Mouse (Mus musculus) mouse trophoblast stem cell (cell line): ENCODE results near the gene Neb.

Experiments used
- in situ Hi-C, 2 experiments: fragments of 300-500 bp; cut with MseI, MboI; formaldehyde crosslinking; loops; 2 replicates in 1 of 2; 3 replicates in 1 of 2; pipeline ENCODE4 v1.15.1; 2025

Neb gene

DNA sequence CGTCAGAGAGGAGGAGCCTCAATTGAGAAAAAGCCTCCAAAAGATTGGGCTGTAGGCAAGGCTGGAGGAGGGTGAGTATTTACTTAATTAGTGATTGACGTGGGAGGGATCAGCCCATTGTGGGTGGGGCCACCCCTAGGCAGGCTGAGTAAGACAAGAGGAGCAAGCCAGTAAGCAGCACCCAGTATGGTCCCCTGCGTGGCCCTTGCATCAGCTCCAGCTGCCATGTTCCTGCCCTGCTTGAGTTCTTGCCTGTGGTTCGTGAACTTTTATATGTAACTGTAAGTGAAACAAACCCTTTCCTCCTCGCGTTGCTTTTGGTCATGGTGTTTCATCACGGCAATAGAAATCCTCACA is at the start of gene Neb:
TSS of gene Neb (minus strand) at position 27 of the 357 bp plus-strand sequence.
- in situ Hi-C loops = no loop called here

DNA sequence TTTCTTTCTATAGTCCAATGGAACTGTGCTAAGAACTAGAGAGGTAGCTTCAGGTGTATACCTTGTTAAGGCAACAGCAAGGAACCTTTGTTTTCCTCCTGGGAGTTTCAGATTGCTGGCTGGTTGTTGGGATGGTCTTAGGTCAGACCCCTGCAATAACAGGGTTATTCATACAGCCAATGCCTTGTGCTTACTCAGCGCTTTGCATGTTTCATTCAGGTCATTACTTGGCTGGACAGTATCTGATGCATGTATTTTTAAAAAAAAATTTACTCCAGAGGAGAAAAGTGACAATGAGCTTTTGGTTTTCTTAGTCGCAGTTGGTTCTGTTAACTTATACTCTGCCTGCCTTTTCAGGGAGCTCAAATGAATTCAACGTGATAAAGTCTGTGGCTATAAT is 49.1 kb upstream of the Neb start:
- in situ Hi-C loops = no loop called here

DNA sequence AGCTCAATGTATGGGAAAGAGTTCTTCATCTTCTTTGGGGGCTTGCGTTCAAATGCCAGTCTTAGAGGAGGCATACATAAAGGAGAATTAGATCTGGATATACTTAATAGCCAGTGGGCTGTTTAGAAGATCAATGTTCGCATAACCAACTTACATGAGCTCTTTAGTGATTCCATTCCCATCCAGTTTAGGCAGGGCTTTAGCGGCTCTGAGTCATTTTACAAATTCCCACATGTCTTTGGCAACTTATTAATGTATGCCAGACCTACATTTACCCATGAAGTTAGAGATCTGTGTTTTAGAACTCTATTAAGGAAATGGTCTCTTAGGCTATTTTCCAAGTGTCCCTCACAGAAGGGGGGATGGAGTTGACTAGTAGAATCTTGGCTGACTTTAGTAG is 47.8 kb upstream of the Neb start:
- in situ Hi-C loops = no loop called here

- in situ Hi-C loops = no loop called here
Observed at GRCm38 (mm10) chr2:52425523-52425795, 47.2 kb upstream of the Neb start.

DNA sequence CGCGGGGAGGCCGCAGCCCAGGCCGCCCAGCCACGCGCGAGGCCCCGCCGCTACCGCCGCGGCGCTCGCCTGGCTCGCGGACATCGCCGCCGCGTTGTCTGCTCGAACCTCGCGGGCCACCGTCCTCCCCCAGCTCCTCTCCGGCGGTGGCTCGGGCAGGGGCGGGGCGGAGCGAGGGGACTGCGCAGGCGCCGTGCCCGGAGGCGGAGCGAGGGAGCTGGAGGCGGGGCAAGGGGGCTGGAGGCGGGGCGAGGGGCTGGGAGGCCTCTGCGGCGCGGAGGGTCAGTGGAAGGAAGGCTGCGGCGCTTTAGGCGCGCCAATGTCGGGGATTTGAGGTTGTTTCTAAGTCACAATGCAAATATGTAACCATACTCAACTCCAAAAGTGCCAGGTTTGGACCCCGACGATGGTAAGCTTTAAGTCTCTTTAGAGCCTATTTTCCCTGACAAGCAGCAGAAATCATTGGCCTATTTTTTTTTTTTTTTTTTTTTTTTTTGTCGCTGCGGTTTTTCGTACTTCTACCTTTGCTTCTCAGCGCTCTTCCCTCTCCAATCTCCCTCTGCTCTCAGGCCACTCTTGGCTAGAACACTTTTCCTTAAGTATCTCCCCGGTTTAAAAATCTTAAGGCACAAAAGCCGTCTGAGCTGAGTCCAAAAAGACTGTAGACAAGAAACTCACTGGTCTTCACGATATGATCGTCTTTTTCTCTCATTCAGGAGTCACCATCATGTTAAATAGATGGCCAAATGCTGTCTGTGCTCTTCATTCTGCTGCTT is 46.7 kb upstream of the Neb start, which contains the start of gene Arl5a:
TSS of gene Arl5a (minus strand) at position 155 of the 776 bp plus-strand sequence.
- in situ Hi-C loops = no loop called here

GRCm38 (mm10) chr2:52424248-52424728 is 46.0 kb upstream of the Neb start:
- in situ Hi-C loops = no loop called here

- in situ Hi-C loops = no loop called here
Observed at GRCm38 (mm10) chr2:52423611-52424247, 45.5 kb upstream of the Neb start.

DNA sequence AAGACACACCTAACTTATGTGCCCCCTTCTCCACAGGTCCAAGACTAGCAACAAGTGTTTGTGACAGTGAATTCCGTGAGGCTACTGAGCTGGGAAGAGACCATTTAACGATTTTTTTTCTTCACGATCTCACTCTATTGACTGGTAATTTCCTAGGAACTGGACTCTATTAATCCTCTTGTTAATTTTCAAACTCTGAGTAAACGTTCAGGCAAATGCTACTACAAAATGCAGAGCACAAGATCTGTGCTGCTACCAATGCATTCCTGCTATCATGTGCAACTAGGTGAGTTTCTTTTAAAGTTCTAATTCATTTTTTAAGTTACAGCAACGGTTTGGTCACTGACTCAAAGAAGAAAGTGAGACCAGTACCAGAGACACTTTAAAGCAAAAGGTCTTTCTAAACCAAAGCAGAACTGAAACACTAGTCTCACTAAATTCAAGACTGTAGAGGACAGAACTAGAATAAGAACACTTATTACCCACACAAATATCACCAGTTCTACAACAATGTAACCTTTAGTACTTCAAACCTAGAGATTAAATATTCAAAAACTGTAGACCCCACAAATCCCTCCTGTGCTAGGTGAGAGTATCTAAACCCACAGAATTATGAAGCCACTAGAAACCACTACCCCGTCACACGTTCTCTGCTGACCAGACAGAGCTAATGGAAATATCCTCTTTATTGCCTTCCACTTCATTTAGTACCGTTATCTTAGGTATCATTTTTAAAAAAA is 44.8 kb upstream of the Neb start:
- in situ Hi-C loops = no loop called here

DNA sequence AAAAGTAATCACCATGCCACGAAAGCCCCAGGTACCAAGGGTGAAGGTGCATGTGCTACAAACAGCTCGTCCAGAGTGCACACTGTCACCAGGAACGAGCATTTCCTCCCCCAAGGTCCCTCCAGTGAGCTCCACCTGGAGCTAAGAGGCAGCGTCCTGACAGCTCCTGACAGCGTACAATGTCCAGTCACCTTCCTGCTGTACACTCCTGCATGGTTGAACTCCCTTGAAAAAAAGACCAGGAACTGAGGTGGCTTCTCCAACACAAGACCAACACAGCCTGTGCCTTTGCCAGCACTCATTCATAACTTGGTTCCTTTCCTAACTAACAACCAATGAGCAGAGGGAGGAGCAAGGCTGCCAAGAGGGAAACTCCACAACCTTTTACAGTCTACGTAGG is 42.9 kb upstream of the Neb start:
- in situ Hi-C loops = no loop called here

DNA sequence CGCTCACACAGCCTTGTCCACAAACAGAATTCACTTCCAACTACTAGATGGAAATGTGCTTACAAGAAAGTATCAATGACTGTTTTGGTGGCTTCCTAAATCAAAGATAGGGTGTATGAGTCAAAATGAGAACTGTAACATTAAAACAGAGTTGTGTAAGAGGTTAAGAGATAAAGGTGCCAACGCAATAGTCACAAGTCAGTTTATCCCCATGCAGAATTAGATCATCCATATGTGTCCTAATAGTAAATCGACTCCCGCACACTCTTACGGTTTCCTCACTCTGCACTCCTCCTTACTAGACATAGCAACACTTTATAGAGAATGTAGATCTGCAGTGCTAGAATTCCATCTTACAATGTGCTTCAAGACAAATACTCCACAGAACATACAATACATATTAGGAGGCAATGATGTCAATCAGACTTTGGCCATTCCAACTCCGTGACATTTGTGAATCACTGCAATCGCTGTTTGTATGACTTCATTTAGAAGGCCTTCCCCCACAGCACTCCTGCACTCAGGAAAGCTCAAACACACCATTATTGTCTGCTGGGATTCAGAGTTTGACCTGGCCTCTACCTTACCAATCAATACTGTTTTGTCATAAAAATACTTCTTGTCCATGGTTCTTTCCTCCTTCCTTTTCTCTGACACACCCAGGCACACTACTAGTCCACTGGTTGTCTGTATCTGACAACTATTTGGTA is 41.9 kb upstream of the Neb start:
- in situ Hi-C loops = no loop called here

DNA sequence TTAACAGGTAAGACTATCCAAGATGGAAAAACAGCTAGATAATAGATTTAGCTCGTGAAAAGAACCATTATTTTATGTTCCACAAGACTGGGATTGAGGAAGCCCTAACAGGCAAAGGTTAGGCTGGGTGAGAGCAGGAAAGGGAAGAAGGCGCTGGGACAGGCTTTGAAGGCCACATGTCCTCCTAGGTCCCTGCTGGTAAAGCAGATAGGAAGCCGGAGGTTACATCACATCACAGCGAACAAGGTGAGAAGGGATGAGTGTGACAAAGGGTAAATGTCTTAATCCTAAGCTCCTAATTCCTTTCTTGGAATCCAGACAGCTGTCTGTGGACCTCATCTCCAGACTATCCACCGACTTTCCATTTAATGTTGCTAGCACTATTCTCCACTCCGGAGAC is 41.0 kb upstream of the Neb start:
- in situ Hi-C loops = no loop called here

DNA sequence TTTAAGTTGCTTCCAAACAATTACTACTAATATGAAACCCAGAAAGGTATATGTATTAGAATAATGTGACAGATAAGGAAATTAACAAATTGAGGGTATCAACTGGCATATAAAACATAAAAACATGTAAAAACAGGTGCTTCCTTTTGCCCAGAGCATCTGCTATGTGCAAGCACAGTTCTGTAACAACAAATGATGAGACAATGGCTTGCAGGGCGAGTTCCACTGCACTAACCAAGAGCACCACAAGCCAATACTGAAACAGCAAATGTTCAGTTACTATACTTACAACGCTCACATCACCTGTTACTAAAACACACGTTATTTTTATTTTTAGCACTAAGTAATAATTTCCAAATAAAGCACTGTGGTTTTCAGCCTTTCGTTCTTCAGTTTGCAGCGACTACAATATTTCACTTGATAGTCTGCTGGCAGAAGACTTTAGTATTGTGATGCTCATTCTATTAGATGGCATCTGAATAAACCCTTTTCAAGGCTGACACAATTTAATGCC is 34.3 kb upstream of the Neb start:
- in situ Hi-C loops = no loop called here

DNA sequence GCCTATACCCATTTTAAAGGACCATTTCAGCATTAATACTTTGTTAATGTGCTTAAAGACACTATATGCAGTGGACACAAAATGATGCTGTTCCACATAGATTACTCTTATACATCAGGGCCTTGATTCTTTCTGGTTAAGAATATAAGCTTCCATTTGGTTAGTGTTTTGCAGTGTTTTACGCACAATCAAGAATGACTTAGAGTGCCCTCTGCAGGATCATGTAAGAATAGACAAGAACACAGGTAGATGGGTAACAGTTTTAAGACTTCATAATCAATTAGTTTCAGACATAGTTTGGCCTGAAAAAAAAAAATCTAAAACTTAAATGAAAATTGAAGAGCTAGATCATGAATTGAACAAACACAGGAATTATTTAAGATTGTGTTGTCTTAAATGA is 28.2 kb upstream of the Neb start:
- in situ Hi-C loops = no loop called here

GRCm38 (mm10) chr2:52405238-52405637 is 27.0 kb upstream of the Neb start:
- in situ Hi-C loops = no loop called here

- in situ Hi-C loops = no loop called here
Observed at GRCm38 (mm10) chr2:52394529-52394928, 16.3 kb upstream of the Neb start.

GRCm38 (mm10) chr2:52390415-52390975 is 12.2 kb upstream of the Neb start:
- in situ Hi-C loops = no loop called here

- in situ Hi-C loops = no loop called here
Observed at GRCm38 (mm10) chr2:52389975-52390374, 11.7 kb upstream of the Neb start.

DNA sequence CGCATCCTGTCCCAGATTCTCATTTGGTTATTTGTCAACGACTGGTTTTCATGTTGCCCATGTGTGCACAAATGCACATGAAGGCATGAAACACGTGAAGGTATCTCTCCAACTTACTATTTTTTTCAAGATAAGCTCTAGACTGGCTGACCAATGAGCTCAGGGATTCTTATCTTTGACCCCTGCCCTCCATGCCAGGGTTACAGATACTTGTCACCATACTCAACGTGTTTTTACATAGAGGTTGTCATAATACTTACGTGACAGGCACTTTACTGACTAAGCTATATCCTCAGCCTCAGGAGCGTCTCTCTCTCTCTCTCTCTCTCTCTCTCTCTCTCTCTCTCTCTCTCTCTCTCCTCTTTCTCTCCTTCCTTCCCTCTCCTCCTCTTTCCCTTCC is 8.2 kb upstream of the Neb start:
- in situ Hi-C loops = no loop called here

DNA sequence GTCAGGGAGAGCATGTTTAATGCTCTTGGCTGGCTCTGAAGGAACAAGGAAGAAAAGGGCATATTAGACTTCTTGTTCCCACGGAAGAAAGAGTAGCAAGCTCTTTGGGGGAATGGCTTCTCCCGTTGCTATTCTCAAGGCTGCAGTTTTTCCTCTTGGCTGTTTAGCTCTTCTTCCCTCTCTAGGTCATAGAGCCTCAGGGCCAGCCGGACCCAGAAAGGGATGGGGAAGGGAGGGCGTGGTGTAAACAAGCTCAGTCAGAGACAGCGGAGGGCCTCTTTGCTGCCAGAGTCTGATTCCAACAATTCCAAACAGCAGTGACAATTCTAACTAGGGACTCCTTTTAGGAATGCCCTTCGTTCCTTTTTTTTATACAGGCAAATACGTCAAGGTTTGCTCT is 7.8 kb upstream of the Neb start:
- in situ Hi-C loops = no loop called here

- in situ Hi-C loops = no loop called here
Observed at GRCm38 (mm10) chr2:52378848-52379261, 581 bp upstream of the Neb start.

DNA sequence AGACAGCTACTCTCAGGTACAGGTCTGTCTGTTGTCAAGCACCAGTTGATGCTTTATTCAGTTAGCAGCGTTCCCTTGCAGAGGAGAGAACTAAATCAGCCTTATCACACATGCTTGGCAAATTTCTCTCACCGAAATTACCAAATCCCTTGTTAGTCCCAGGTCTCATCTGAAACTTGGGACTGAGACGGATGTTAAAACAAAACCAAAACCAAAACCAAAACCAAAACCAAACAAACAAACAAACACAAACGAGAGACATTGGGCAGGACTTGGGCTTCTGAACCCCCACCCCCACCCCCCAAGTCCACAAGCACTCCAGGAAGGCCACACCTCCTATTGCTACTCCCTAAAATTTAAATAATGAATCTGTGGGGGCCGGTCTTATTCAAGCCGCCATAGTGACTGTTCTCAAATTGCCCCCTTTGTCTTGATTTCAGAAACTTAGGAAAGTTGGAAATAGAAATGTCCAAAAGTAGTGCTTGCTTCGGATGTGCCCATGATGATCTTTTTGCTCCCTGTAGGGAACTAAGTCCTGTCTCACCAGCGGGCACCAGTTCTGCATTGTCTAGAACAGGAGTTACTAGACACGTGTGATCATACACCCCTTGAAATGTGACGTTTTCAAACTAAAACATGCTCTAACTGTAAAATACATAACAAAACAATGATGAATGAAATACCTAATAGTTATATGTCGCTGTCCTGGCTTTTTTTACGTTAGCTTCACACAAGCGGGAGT is 397 bp downstream of the Neb start:
- in situ Hi-C loops = no loop called here
